Mouse (Mus musculus) c-Kit-positive CD71-positive TER-119-positive erythroid progenitor cells, embryonic 14.5 days (primary cell): ENCODE results near the gene Ebf1.
"Not testable (repeated sequence)": the region's sequence is repeated elsewhere in the genome, so short reads cannot be mapped to it uniquely, and the experiment has no call there.

Experiments
- DNase-seq: peaks from one replicate; pipeline ENCODE4 v3.0.0-alpha.2; 2013; ENCODE audit warnings: low spot score

Ebf1 gene

DNA sequence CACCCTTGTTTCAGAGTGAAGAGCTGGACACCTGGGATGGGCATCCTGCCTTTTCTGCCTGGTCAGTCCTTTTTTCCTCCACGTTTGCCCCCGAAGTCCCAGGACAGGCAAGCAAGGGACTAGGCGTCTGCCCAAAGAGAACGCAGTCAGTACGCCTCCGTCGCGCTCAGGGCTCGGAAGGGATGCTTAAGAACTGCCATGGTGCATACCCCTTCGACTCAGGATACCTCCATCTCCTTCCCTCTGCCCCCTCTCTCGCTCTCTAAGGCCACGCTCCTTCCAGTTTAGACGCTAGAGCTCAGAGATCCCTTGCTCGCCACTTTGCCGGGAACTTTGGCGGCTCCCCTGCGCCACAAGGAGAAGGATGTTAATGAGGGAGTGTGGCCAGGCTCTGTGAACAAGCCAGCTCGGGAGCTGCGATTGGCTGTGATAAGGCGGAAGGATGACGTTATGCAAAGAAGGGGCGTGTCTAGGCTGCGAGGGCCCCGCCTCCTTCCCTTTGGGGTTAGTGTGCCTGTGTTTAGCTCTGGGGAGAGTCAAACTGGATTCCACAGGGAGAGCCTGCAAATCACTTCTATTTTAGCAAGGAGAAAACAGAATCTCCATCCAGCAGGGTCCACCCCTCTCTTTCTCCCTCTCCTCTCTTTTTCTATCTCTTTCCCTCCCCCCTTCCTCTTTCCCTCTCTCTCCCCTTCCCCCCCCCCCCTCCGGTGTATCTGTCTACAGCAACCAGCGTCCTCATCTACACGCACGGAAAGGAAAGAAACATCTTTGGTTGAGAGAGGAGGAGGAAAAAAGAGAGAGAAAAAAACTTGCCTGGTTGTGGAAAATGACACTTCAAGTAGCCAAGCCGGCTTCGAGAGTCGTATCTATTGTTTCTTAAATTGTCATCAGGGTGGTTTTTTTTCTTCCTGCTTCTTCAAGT is at the start of gene Ebf1:
Ebf1 (plus strand) TSS at position 530 of the 925 bp plus-strand sequence.
- peak; percentile 70 for DNase-seq

DNA sequence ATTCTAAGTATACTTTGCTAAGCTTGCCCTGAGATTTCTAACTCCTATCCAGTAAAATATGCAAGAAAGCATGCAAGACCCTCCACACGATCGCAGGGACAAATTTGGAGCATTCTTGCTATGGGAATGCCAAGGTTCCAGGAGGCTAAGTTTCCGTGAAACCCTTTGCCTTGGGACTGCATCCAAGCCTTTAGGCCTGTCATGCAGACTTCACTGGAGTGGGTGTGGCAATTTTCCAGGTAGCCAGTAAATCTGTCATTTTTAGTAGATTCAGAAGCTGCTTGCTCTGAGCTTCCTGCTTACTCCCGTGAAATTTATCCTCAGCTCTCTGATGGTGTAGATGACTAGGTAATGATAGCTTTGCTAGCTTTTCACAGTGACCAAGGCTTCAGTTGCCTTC is 46.8 kb upstream of the Ebf1 start:
- not testable (repeated sequence) for DNase-seq

DNA sequence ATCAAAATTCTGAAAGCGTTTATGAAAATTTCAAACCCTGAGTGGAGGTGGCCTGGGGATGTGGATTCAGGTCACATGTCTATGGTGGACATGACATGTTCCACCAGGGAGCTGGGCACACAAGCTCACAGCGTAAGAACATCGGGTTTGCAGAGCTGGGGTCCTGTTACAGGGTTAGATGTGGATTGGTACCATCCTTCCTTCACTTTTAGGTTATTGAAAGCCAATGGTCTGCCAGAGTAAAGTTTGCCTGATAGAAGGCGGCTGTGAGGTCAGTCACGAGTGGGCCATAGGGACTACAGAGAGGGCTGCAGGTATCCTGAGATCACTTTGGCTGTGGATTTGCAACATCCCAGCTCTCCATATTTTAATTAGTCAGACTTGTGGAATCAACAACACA is 44.3 kb upstream of the Ebf1 start:
- DNase-seq = no peak

DNA sequence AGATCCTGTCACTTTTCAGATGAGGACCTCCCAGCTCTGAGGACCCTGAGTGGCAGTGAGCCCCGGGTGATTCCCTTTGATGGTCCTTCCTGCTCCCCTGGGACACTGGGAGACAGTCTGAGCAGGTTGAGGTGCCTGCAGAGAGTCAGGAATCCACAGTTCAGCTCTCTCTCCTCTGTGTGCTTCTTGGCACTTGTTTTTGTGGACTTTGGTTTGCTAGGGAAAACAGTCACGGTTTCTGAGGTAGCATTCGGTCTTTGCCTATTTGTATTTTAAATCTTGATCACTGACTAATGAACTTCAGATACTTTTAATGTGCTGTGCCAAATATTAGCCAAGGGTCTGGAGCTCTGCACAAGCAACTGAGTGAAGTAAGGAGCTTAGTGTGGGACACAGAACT is 43.7 kb upstream of the Ebf1 start:
- DNase-seq = no peak

DNA sequence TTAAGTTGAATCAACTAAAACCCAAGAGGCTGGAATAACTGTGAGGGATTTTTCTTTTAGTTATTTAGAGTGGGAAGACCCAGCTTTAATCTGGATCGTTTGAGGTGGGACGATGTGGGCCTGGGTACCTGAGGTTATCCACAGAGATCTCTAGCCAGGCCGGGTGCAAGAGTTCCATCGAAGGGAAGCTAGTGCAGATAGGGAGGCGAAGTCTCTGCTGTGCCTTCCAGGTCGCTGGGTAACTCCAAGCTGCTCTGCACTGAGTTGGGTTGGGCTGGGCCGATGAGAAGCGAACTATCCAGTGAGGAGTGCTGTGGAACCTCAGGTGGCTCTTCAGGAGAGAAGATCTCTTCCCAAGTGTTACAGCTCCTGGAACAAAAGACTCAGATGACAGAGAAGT is 42.7 kb upstream of the Ebf1 start:
- no peak for DNase-seq

DNA sequence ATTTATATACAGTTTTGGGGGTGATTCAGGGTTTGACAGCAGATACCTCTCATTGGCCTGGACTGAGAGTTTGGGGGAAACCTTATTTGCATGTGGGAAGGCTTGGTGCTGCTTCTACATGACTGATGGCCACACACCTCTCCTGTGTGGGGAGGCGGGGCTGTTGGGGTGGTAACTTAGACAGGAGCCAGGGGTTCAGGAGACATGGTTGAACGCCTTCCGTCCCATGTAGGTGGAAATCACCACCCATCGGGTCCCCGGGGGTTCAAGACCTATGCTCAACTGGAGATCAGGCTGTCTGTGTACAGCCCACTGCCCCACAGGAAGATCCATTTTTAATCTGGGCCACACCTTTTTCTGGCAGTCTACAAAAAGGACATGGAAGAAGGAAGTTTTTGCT is 42.3 kb upstream of the Ebf1 start:
- no peak for DNase-seq

DNA sequence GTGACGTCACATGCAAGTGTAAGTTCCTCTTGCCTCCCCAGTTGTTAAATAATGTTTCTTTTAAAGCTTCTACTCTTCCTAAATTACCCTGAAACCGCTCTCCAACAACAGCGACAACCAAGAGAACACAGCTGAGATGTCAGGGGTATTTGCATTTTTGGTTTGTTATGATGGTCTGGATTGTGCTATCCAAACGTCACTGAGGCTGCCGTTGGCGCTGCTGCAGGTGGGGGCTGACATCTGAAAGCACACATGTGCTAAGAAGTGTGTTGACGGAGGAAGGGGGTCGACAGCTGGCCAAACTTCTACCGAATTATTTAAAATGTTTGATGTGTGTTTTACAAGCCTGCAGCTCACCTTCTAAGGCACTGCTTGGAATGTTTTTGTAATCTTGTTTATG is 39.2 kb upstream of the Ebf1 start:
- DNase-seq = no peak

DNA sequence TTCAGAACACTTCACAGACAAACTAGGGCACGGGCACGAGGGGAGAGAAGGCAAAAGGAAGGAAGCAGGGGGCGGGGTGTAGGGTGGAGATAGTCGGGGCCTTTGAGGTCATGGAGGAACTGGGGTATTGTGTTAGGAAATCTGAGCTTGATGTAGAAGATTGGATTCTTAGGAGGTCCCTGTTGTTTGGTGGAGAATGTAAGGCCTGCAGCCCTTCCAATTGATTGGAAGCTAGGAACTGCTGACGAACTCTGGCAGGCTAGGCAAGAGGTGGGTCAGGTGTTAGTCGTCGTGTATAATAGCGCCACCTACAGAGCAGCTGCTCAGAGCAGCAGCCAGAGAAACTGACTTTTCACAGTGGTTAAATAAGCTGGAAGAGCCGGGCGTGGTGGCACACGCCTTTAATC is 35.8 kb upstream of the Ebf1 start:
- peak; percentile 57 for DNase-seq

DNA sequence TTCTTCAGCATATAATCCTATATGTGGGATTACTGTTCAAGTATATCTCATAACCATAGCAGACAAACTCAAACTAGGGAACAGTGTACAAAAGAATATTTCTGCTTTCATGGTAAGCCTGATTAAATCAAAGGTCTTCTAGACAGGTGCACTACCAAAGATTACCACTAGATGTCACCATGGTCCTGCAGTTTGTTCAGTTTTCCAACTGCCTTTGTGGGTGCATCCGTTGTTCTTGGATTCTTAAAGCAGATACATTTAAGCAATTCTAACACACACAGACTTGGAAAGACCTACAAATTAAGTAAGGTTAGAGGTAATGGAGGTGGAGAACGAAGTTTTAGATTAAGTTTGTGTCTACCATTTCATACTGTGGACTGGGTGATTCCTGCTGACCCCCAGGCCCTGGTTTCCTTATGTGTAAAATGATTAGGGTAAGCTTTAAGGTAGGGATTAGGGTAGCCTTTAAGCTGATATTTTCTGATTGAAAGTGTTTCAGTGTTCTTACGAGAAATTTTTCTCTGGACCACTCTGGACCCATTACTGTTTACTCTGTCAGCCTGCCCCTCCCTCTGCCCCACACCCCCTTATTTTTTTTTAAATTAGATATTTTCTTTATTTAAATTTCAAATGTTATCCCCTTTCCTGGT is 30.9 kb upstream of the Ebf1 start:
- peak; percentile 72 for DNase-seq

DNA sequence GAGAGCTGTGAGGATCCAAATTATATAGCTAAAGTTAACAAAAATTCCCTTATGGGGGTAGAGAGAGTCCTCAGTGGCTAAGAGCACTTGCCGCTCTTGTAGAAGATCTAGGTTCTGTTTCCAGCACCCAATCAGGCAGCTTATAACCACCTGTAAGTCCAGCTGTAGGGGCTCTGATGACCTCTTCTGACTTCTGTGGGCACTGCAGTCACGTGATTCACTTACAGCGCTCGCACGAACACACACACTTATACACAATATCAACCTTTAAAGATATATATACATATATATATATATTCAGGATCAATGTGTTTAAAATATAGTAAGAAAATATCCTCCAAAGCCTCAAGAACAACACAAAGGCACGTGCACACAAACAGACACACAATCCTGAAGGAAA is 24.1 kb upstream of the Ebf1 start:
- no peak for DNase-seq

DNA sequence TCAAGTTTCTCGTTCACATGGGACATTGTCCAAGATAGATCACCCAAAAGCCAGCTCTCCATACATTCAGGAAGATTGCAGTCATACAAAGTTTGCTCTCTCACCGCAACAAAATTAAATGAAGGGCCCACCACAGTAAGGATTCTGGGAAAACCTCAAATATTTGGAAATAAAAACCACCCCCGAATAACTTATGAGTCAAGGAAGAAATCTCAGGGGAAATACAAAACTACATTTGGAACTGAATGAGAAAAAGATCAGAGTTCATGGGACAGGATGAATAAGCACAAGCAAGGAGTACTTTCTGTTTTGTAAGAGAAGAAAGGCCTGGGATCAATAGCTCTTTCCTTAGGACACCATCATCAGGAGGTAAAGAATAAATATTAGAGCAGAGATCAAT is 22.3 kb upstream of the Ebf1 start:
- no peak for DNase-seq

DNA sequence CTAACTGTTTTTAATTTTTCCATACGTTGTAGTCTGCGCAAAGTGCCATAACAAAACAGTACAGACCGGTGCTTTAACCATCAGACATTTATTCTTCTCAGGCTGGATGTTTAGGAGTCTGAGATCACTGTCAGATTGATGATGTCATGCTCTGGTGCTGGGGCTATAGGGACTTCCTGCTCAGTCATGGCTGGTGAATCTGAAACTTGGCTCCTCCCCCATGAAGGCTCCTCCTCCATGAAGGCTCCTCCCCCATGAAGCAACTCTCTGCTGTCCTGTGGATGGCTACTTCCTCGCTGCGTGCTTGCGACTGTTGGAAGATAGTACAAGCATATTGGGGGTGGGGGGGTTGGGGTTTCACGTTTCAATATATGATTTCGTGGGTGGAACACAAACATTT is 10.2 kb upstream of the Ebf1 start:
- no peak for DNase-seq

DNA sequence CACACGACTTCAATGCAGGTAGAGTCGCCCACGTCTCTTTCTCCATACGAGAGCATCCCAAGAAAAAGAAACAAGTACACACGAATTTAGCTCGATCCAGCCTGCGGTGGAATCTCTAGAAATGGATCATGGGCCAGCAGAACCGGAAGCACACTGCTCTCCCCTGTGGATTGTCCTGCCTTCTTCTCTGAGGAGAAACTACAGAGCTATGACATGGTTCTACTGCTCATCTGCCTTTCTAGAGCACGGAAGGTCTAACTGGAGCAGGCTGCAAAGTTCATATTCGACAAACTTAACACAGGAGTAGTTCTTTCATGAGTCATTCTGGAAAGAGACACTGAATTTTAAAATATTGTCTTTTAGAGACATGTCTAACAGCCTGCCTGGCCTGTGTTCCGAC is 8.5 kb upstream of the Ebf1 start:
- DNase-seq = no peak

DNA sequence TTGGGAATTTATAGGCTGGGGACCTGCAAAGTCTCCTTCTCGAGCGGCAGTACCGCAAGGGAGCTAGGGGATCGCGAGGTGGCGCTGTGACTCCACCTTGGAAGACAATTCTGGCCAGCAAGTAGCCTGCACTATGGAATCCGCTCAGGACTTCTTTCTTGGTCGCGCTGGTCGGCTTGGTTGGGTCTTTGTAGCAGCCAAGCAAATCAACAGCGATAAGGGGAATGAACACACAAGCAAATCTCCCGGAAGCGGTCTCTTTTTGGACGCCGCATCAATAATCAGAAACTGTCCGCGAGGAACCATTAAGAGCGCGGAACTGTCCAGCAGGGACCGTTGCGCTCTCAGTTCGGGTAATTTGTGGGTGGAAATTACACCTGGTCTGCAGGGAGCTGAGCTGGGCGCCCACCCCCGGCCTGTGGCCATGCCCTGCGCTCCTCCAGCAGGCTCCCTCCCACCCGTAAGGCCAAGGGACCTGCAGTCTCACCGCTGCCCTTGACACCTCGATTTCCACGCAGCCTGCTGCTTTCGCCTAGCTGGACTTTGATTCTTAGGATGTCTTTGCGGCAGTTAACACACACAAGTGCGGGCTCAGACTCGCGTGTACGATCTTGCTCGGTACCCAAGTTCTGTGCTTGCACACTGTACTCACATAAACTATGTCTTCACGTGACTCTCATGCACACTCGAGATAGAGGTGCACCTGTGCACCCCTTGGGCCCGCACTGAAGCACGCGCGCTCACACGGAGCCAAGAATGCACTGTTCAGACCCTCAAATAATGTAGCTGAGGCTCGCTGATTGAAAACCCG is 5.9 kb upstream of the Ebf1 start:
- peak; percentile 41 for DNase-seq

DNA sequence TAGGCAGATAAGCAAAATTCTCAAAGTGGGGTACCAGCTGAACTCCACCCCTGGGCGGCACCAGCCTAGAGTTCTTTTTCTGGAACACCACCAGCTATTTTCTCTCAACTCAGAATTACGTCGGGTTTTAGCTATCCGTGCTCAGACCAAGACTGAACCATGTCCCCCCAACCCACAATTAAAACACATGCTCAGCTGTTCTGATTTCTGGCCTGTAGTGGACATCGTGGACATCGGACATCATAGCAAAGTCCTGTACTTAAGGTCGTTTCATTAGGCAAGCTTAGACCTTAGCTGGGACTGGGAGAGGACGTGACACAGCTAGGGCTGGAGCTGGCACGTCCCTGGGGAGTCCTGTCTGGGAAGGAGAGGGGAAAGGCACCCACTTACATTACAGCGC is 5.0 kb upstream of the Ebf1 start:
- DNase-seq = no peak

DNA sequence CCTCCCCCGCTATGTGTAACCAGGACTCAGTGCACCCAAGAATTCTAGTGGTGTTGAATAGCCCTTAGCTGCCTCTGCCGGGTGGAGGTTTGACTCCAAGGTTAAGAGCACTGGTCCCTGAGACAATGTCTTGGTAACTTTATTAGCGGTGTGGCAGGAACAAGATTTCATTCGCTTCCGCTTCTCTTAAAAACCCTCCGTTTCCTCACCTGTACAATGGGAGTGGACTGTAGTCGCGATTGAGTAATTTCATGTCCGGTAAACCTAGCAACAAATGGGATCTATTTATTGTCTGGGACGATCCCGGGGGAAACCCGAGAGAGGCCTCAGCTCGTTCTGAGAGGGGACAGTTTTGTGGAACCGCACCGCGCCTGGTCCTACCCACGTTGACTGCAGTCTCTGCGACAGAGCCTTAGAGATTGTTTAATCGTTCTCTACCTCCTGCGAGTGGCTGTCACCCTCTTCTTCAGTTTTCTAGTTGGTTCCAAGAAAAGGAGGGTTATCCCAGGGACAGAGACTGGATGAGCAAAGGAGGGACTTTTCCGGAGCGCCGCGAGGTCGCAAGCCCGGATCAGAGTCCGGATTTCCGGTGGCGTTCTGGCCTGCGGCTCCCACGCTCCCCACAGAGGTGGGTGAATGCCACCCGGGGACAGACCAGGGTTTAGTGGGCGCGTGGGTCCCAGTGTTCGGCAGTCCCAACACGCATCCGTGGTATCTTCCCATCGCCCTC is 4.3 kb upstream of the Ebf1 start:
- no peak for DNase-seq

DNA sequence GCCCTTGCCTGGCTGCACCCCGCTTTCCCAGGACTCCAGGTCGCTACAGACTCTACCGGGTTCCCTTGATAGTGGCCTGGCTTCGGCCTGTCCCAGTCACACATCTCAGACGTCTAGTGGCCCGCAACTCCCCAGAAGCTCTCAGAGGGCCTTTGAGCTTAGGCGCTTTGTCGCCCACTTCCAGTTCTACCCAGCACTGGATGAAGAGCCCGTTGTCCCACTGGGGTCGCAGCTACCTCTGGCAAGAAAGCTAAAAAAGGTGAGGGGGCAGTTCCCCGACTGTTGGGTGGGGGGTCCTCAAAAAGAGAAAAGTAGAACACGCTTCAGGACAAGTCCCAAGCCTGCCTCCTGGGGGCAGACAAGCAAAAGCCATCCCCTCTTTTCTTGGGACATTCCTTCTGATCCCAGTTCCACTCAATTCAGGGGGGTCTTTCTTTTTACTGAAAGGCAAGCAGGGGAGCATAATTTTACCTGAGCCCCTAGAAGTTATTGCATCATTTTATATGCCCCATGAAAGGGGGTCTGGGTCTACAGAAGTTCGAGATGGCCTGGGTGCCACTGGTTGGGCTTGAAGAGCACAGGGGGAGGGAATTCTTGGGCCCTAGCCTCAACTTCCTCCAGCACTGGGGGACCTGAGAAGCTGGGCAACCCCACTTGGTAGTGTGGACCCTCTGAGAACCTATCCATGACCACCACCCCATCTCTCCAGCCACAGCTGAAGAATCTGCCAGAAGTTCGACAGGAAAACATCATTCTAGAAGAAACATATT is 3.5 kb upstream of the Ebf1 start:
- DNase-seq = no peak

DNA sequence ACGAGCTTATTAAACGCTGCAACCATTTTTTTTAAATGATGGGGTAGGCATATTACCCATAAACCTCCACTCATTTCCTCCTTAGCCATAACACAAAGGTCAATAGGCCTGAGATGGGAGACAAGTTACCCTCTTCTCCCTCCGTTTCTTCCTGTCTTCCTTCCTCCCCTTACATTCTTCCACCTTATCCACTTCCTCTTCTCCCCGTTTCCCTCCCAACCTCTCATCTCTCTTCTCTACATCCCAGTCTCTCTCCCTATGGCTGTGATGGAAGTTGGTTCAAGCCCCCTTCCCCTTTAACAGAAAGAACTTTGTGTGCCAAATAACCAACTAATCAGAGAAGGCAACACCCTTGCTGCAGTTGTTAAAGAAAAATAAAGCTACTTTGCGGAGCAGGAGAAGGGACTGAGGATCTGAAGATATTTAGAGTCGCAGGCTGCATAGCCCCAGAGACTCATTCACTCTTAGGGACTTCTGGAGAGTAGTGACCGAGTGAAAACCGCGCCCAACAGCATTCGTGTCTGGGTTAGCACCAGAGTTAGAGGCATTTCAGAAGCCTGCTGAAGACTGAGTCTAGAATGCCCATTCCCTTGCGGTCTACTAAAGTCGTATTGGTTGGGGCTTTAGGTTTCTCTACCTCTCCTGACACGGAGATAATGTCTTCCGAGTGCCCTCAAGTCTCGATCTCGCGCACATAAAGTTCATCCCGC is 884 bp upstream of the Ebf1 start:
- no peak for DNase-seq

DNA sequence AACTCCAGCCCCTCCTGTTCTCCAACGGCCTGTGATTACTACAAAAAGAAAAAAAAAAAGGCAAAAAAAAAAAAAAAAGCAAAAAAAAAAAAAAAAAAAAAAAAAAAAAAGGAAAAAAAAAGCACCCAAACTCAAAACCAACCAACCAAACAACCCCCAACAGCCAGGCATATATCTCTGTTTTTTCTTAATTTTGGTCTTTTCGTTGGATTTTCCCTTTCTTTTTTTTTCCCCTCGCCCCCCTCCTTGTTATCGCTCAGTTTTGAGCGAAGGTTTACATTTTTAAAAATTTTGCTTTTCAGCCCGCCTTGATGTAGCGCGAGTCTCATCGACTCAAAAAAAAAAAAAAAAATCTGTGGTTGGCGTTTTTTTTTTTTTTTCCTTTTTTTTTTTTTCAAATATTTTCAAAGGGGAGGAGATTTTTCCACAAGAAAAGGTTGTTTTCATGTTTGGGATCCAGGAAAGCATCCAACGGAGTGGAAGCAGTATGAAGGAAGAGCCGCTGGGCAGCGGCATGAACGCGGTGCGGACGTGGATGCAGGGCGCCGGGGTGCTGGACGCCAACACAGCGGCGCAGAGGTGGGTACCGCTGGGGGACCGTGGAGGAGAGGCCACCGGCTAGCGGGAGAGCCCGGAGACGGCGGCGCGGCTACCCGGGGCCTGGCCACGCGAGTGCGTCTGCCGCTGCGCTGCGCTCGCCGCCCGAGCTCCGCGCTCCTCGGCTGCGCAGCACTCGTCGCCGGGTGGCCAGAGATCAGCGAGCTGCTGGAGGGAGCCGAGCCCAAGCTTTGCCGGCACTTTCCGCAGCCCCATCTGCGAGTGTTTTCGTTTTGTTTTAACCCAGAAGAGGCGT is 843 bp downstream of the Ebf1 start:
- DNase-seq = no peak
